8 mouse cellular contexts compared by ENCODE assay signal in genomic region chr9:43742902-43743646, GRCm38 (mm10). TPM values are rescaled to one million over a fixed set of nuclear protein-coding genes. Genes with fewer than 3 reads are reported as not detected.
DNase-seq lines count a peak whose midpoint lies in the region; ATAC-seq lines count a peak whose summit lies in the region.

No protein-coding gene starts in this region.

- ATAC-seq in common myeloid progenitor, adult 5-6 weeks (replicated peaks; ENCODE audit: low read depth, poor library complexity, severe bottlenecking): peak; percentile 46
- ATAC-seq in granulocyte monocyte progenitor cell, adult 5-6 weeks (replicated peaks; ENCODE audit: poor library complexity, severe bottlenecking): peak; percentile 31
- peak; percentile 60 for ATAC-seq in intestine, embryonic 15.5 days
- ATAC-seq in liver, embryonic 16.5 days (ENCODE audit: low read depth): peak; percentile 69
- ATAC-seq in neural tube, embryonic 14.5 days (ENCODE audit: low read depth): peak; percentile 8; the same call in 1 of the 2 replicates

- H3K4me1 ChIP-seq in intestine, embryonic 15.5 days (replicated peaks): peaks cover 30% of the 10 kb centered on the region
- no peaks in the 10 kb centered on the region; the same call in 1 of the 2 replicates for H3K4me1 ChIP-seq in liver, embryonic 16.5 days (ENCODE audit: control insufficient read depth, low read depth, low read length)
- H3K4me1 ChIP-seq in neural tube, embryonic 14.5 days (ENCODE audit: control insufficient read depth, insufficient read depth, low read length): peaks cover 19% of the 10 kb centered on the region

- H3K27me3 ChIP-seq in intestine, embryonic 15.5 days (replicated peaks): no peaks in the 10 kb centered on the region
- peaks cover 34% of the 10 kb centered on the region for H3K27me3 ChIP-seq in liver, embryonic 16.5 days (ENCODE audit: control insufficient read depth, insufficient read depth, low read depth, low read length)
- H3K27me3 ChIP-seq in neural tube, embryonic 14.5 days (ENCODE audit: control insufficient read depth, insufficient read depth, low read length): no peaks in the 10 kb centered on the region

- peak overlapping the region; percentile 97 for H3K4me2 ChIP-seq in intestine, embryonic 15.5 days (replicated peaks)
- H3K4me2 ChIP-seq in liver, embryonic 16.5 days (ENCODE audit: low read depth, low read length): peak overlapping the region; percentile 64
- peak overlapping the region; percentile 79 for H3K4me2 ChIP-seq in neural tube, embryonic 14.5 days (ENCODE audit: low read depth, low read length)

- 1% methylated on average over 27 of the region's 27 CpGs for WGBS in intestine, embryonic 15.5 days
- WGBS in liver, embryonic 16.5 days (ENCODE audit: insufficient replicate concordance): 3% methylated on average over 27 of the region's 27 CpGs
- WGBS in neural tube, embryonic 14.5 days: 2% methylated on average over 27 of the region's 27 CpGs

- H3K36me3 ChIP-seq in intestine, embryonic 15.5 days: no peaks in the 10 kb centered on the region
- no peaks in the 10 kb centered on the region for H3K36me3 ChIP-seq in liver, embryonic 16.5 days (ENCODE audit: control insufficient read depth, insufficient read depth)
- H3K36me3 ChIP-seq in neural tube, embryonic 14.5 days (ENCODE audit: control insufficient read depth, insufficient read depth, low read length): no peaks in the 10 kb centered on the region

- peak overlapping the region; percentile 86 for H3K9ac ChIP-seq in intestine, embryonic 15.5 days
- H3K9ac ChIP-seq in liver, embryonic 16.5 days (ENCODE audit: low read depth, low read length): no peak overlapping the region; the same call in 1 of the 2 replicates
- H3K9ac ChIP-seq in neural tube, embryonic 14.5 days (replicated peaks; ENCODE audit: low read depth, low read length): peak overlapping the region; percentile 99

- H3K27ac ChIP-seq in intestine, embryonic 15.5 days: peak overlapping the region; percentile 98
- peak overlapping the region; percentile 76 for H3K27ac ChIP-seq in liver, embryonic 16.5 days (ENCODE audit: low read length)
- H3K27ac ChIP-seq in neural tube, embryonic 14.5 days (ENCODE audit: low read depth, low read length): peak overlapping the region; percentile 95; the same call in 1 of the 2 replicates

- peak overlapping the region; percentile 88 for H3K4me3 ChIP-seq in intestine, embryonic 15.5 days (replicated peaks)
- peak overlapping the region; percentile 65 for H3K4me3 ChIP-seq in liver, embryonic 16.5 days (ENCODE audit: low read depth, low read length)
- H3K4me3 ChIP-seq in neural tube, embryonic 14.5 days (ENCODE audit: low read depth, low read length): peak overlapping the region; percentile 95

- DNase-seq in urinary bladder, postnatal 14 days (ENCODE audit: low spot score): peak; percentile 89
- DNase-seq in urinary bladder, adult 2 months (ENCODE audit: low spot score): no peak
- DNase-seq in left cerebral cortex, adult 11 months (ENCODE audit: low spot score): no peak

- H3K9me3 ChIP-seq in intestine, embryonic 15.5 days: no peaks in the 10 kb centered on the region
- no peaks in the 10 kb centered on the region for H3K9me3 ChIP-seq in liver, embryonic 16.5 days (replicated peaks; ENCODE audit: control insufficient read depth, low read length)
- no peaks in the 10 kb centered on the region for H3K9me3 ChIP-seq in neural tube, embryonic 14.5 days (ENCODE audit: control insufficient read depth, low read length)

RNA-seq across cellular contexts. Expression of gene Nectin1, which starts 0.7 kb away (rescaled TPM):
- polyA plus RNA-seq in urinary bladder, adult 2 months (2012; rRNA removed): 13.8 and 28.1 TPM in 2 replicates
- total RNA-seq in common myeloid progenitor, adult 5-6 weeks (2017): 0.44 and 0.78 TPM in 2 replicates
- total RNA-seq in granulocyte monocyte progenitor cell, adult 5-6 weeks (2014; fragmentation: Nextera tagmentation): 0.52 and 4.6 TPM in 2 replicates
- 0.31 and 0.52 TPM in 2 replicates for total RNA-seq in granulocyte monocyte progenitor cell, adult 5-6 weeks (2017)
- 4.1 and 4.5 TPM in 2 replicates for polyA plus RNA-seq in intestine, embryonic 15.5 days (2015; fragmentation: Nextera tagmentation; extraction: Ambion mirVana)
- polyA plus RNA-seq in liver, embryonic 16.5 days (2015; fragmentation: Nextera tagmentation; extraction: Ambion mirVana): 1.6 and 1.7 TPM in 2 replicates
- 14.9 and 21.1 TPM in 2 replicates for polyA plus RNA-seq in neural tube, embryonic 14.5 days (2014; fragmentation: Nextera tagmentation; extraction: Ambion mirVana)

Comparison
In these comparisons a context has a peak if more than half of its experiments do, and no peak if none do; other contexts are left out.
1. ATAC-seq: peak in every context shown above with its lines; median percentile 69 in liver, embryonic 16.5 days; 60 in intestine, embryonic 15.5 days; 46 in common myeloid progenitor, adult 5-6 weeks; 31 in granulocyte monocyte progenitor cell, adult 5-6 weeks; 8 in neural tube, embryonic 14.5 days.